Mouse (Mus musculus): ENCODE data around the gene Zfp462.

Zfp462 gene

GRCm38 (mm10) chr4:55117839-55118487 is 173.1 kb downstream of the Zfp462 start:
- DNase-seq (ENCODE audit: low spot score): peak; percentile 43

- DNase-seq (ENCODE audit: low spot score): no peak
Measured at GRCm38 (mm10) chr4:55121126-55121525, 176.3 kb downstream of the Zfp462 start.

DNA sequence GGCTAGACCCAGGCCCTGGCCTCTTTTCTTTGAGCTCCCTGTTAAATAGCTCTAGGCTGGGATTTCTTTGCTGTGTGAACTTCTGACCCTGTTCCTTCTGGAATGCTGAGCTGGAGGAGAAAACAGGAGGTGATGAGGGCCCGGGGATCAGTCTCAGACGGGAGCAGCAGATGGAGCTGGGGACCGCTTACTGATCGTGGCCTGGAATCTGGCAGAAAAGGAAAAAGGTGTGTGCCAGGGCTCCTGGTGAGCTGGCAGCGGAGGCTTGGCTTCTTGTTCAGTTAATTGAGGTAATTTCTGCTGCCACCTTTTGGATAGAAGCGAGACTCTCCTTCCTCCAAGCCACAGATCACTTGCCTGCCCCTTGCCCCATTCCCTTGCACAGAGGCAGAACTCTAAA is 177.1 kb downstream of the Zfp462 start:
- no peak for DNase-seq (ENCODE audit: low spot score)

DNA sequence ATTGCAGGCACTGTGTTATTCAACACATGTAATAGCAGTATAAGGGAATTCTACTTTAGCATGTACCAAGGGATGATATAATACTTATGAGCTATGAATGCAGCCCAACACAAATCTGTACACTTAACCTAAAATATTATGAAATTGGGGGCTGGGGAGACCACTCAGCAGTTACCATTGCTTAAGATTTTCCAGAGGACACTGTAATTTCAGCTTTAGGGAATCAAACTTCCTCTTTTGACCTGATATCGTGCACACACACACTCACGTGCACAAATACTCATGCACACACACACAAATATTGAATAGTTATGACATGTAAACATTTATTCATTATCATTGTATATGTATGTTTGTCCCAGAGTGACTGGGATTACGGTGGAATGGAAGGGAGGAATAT is 179.3 kb downstream of the Zfp462 start:
- DNase-seq (ENCODE audit: low spot score): no peak

DNA sequence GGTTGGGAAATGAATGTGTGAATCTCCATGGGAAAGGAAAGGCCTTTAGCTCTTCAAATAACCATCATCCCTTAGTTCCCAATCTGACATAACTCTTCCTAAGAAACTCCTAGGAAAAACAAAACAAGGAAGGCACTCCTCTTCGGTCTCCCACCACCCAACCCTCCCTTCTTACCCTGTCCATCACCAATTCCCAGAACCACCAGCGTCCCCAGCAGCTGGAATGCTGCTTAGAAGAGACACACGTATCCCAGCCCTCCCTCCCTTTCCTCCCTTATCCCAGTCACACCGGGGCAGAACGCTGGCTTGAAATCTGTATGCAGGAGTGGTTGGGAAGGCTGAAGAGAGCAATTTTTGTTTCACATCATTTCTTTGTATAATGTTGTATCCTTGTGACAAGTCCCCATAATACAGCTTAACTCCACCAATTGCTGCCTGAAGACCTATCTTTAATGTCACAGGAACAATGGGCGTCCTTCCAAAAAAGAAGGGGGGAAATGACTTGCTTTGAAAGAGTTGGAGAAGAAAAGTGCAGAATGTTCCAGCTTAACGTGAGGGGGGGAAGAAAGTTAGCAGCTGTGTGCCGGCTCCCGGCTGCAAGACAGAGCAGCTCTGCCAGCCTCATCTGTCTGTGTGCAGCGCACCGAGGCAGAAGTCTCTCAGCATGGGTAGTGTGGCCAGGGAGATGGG is 180.3 kb downstream of the Zfp462 start:
- DNase-seq (ENCODE audit: low spot score): no peak

- no peak for DNase-seq (ENCODE audit: low spot score)
Measured at GRCm38 (mm10) chr4:55125738-55126054, 180.8 kb downstream of the Zfp462 start.

DNA sequence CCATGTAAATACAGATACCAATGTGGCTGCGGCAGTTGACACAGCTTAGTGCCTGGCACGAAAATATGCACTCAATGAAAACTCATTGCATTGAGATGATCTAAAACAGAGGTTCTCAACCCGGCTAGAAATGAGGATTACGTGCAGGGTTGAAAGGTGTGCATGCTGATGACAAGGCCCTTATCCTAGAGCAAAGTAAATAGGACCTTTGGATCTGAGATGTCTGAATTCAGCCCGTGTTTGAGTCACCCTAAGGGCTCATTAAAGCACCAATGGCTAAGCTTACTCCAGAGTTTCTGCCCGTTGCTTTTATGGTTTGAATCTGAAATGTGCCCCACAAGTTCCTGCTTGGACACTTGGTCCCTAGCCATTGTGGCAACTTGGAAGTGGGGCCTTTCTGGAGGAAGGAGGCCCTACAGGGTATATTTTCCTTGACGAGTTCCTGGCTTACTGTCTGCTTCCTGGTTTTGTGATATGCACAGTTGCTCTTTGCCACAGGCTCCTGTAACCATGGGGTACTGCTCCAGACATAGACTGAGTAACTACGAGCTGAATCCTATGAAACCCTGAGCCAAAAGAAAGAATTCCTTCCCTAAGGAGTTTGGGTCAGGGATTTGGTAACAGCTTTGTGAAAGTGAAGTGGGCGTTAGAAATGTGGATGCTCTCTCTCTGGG is 182.5 kb downstream of the Zfp462 start:
- no peak for DNase-seq (ENCODE audit: low spot score)

DNA sequence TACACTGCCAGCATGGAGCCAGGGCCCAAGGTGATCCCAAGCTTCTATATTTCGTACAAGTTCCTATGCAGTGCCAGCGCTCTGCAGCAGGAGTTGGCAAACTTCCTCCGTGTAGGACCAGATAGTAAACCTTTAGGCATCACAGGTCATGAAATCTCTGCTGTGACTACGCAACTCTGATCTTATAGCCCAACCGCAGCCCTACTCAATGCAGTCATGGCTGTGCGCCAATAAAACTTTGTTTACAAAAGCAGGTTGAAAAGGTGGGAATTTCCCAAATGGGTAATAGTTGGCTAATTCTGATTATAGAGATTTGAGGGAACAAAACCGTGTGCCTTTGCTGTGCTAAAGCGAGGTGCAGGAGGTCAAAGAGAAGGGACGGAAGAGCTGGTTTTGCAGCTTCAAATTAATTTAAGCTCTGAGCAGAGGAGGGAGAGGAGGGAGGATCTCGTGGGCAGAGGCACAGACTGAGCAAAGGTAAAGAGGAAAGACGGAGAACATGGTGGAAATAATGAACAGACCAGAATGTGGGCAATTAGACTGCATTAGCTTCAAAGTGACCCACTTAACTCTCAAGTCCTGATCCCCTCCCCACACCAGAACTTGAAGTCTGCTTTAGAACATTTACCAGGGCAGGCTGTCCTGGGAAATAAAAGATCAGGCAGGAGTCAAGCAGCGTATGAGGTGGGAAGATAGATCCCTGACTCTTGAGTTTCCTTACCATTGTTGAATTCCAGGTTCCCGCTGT is 183.4 kb downstream of the Zfp462 start:
- DNase-seq (ENCODE audit: low spot score): peak; percentile 70

Measured in retina, embryonic 14.5 days (tissue).